Mouse (Mus musculus) stomach, embryonic 15.5 days (tissue): ENCODE measurements around the gene Fam71b. TPM values are rescaled to one million over a fixed set of nuclear protein-coding genes. Genes with fewer than 3 reads are reported as not detected.

Source experiments
- ATAC-seq: fragments of 200-750 bp; cut with Nextera tagmentation; 2 replicates; pipeline ENCODE4 v1.8.0; 2017; ENCODE audit warnings: low read depth, moderate number of reproducible peaks, moderate TSS enrichment; ENCODE audit not compliant: insufficient read depth, low FRiP score
- H3K27ac ChIP-seq: fragments of 300-500 bp; sonication (generic); 2 replicates; pipeline ENCODE4 v1.5.1; 2015; ENCODE audit warnings: mild to moderate bottlenecking, inconsistent platforms
- H3K27me3 ChIP-seq: fragments of 300-500 bp; sonication (generic); replicated peaks from 2 replicates; pipeline ENCODE4 v1.6.1; 2015; ENCODE audit warnings: inconsistent platforms
- H3K36me3 ChIP-seq: fragments of 300-500 bp; sonication (generic); 2 replicates; pipeline ENCODE4 v1.6.1; 2015; ENCODE audit warnings: inconsistent platforms
- H3K4me1 ChIP-seq: fragments of 300-500 bp; sonication (generic); 2 replicates; pipeline ENCODE4 v1.6.1; 2015; ENCODE audit warnings: inconsistent platforms
- H3K4me2 ChIP-seq: fragments of 300-500 bp; sonication (generic); 2 replicates; pipeline ENCODE4 v1.6.1; 2015; ENCODE audit warnings: mild to moderate bottlenecking, inconsistent platforms
- H3K4me3 ChIP-seq: fragments of 300-500 bp; sonication (generic); replicated peaks from 2 replicates; pipeline ENCODE4 v1.5.1; 2015; ENCODE audit warnings: inconsistent platforms
- H3K9ac ChIP-seq: fragments of 300-500 bp; sonication (generic); 2 replicates; pipeline ENCODE4 v1.6.1; 2015; ENCODE audit warnings: inconsistent platforms
- H3K9me3 ChIP-seq: fragments of 300-500 bp; sonication (generic); 2 replicates; pipeline ENCODE4 v1.6.1; 2016; ENCODE audit warnings: inconsistent platforms
- WGBS: fragments of 180-500 bp; shearing (Covaris S2); methylation state at CpG from one replicate; pipeline ENCODE4 v1.1.7; 2015; 5-methylcytosine and 5-hydroxymethylcytosine counted together
- polyA plus RNA-seq: library from polyadenylated mRNA; unstranded; fragments of >200 nt; fragmentation: Nextera tagmentation; extraction: Ambion mirVana; gene quantifications from 2 replicates; pipeline ENCODE4 v1.2.1, GENCODE M21; 2015

The Fam71b gene
- polyA plus RNA-seq, 1 experiment from 2014 or later = not detected

GRCm38 (mm10) chr11:46371250-46371649, 25.1 kb upstream of the Fam71b start:
- Histone ChIP-seq H3K36me3 (no peaks in the 10 kb centered on the region), H3K9me3 (no peaks in the 10 kb centered on the region), H3K9ac (no peak overlapping the region), H3K4me1 (no peaks in the 10 kb centered on the region), H3K4me3 (no peak overlapping the region), H3K27ac (no peak overlapping the region), H3K4me2 (no peak overlapping the region), H3K27me3 (no peaks in the 10 kb centered on the region)
- ATAC-seq = no peak
- 92% methylated on average over 8 of the region's 8 CpGs for WGBS

- Histone ChIP-seq H3K9me3 (no peaks in the 10 kb centered on the region), H3K4me1 (no peaks in the 10 kb centered on the region), H3K9ac (no peak overlapping the region), H3K4me2 (no peak overlapping the region), H3K27me3 (no peaks in the 10 kb centered on the region), H3K36me3 (no peaks in the 10 kb centered on the region), H3K27ac (no peak overlapping the region), H3K4me3 (no peak overlapping the region)
- ATAC-seq = no peak
- 76% methylated on average over 8 of the region's 8 CpGs for WGBS
These were observed 23.9 kb upstream of the Fam71b start for GRCm38 (mm10) chr11:46372331-46372953.

- 73% methylated on average over 13 of the region's 13 CpGs for WGBS
- Histone ChIP-seq H3K36me3 (no peaks in the 10 kb centered on the region), H3K27ac (no peak overlapping the region), H3K27me3 (no peaks in the 10 kb centered on the region), H3K9ac (no peak overlapping the region), H3K4me3 (no peak overlapping the region), H3K4me2 (no peak overlapping the region), H3K4me1 (no peaks in the 10 kb centered on the region), H3K9me3 (no peaks in the 10 kb centered on the region)
- ATAC-seq = no peak
These were observed 23.0 kb upstream of the Fam71b start for GRCm38 (mm10) chr11:46373071-46374030.

- H3K27ac ChIP-seq = no peak overlapping the region
- whole genome bisulfite sequencing = 78% methylated on average over 8 of the region's 8 CpGs
- H3K4me1 ChIP-seq = no peaks in the 10 kb centered on the region
- no peaks in the 10 kb centered on the region for H3K36me3 ChIP-seq
- H3K9me3 ChIP-seq = no peaks in the 10 kb centered on the region
- H3K4me3 ChIP-seq = no peak overlapping the region
- no peak overlapping the region for H3K4me2 ChIP-seq
- H3K27me3 ChIP-seq = no peaks in the 10 kb centered on the region
- H3K9ac ChIP-seq = no peak overlapping the region
- no peak for ATAC-seq
These were observed 21.3 kb upstream of the Fam71b start for GRCm38 (mm10) chr11:46375015-46375414.

- Histone ChIP-seq H3K4me1 (no peaks in the 10 kb centered on the region), H3K4me2 (no peak overlapping the region), H3K27me3 (no peaks in the 10 kb centered on the region), H3K36me3 (no peaks in the 10 kb centered on the region), H3K4me3 (no peak overlapping the region), H3K27ac (no peak overlapping the region), H3K9me3 (no peaks in the 10 kb centered on the region), H3K9ac (no peak overlapping the region)
- ATAC-seq = no peak
- WGBS = 80% methylated on average over 1 of the region's 1 CpGs
These were observed 19.0 kb upstream of the Fam71b start for GRCm38 (mm10) chr11:46377316-46377715.

GRCm38 (mm10) chr11:46377819-46378782, 18.3 kb upstream of the Fam71b start:
- WGBS = 85% methylated on average over 8 of the region's 8 CpGs
- H3K27ac ChIP-seq = no peak overlapping the region
- H3K9me3 ChIP-seq = no peaks in the 10 kb centered on the region
- no peak; the same call in 1 of the 2 replicates for ATAC-seq
- H3K36me3 ChIP-seq = no peaks in the 10 kb centered on the region
- H3K4me3 ChIP-seq = no peak overlapping the region
- H3K27me3 ChIP-seq = no peaks in the 10 kb centered on the region
- no peak overlapping the region for H3K9ac ChIP-seq
- no peaks in the 10 kb centered on the region for H3K4me1 ChIP-seq
- H3K4me2 ChIP-seq = no peak overlapping the region

GRCm38 (mm10) chr11:46380097-46380675, 16.2 kb upstream of the Fam71b start:
- WGBS = 79% methylated on average over 7 of the region's 7 CpGs
- H3K9me3 ChIP-seq = no peaks in the 10 kb centered on the region
- no peak overlapping the region for H3K9ac ChIP-seq
- H3K36me3 ChIP-seq = no peaks in the 10 kb centered on the region
- no peak for ATAC-seq
- H3K27me3 ChIP-seq = no peaks in the 10 kb centered on the region
- H3K4me1 ChIP-seq = no peaks in the 10 kb centered on the region
- no peak overlapping the region for H3K4me2 ChIP-seq
- H3K4me3 ChIP-seq = no peak overlapping the region
- no peak overlapping the region for H3K27ac ChIP-seq

- Histone ChIP-seq H3K27me3 (no peaks in the 10 kb centered on the region), H3K36me3 (no peaks in the 10 kb centered on the region), H3K9me3 (no peaks in the 10 kb centered on the region), H3K4me1 (no peaks in the 10 kb centered on the region), H3K4me2 (no peak overlapping the region), H3K4me3 (no peak overlapping the region), H3K9ac (no peak overlapping the region), H3K27ac (no peak overlapping the region)
- WGBS = 92% methylated on average over 4 of the region's 4 CpGs
- no peak for ATAC-seq
These were observed 13.9 kb upstream of the Fam71b start for GRCm38 (mm10) chr11:46382466-46382865.

GRCm38 (mm10) chr11:46384925-46385324, 11.4 kb upstream of the Fam71b start:
- no peaks in the 10 kb centered on the region for H3K4me1 ChIP-seq
- no peak overlapping the region for H3K9ac ChIP-seq
- no peaks in the 10 kb centered on the region for H3K27me3 ChIP-seq
- WGBS = 79% methylated on average over 2 of the region's 2 CpGs
- H3K36me3 ChIP-seq = no peaks in the 10 kb centered on the region
- H3K9me3 ChIP-seq = no peaks in the 10 kb centered on the region
- no peak overlapping the region for H3K4me2 ChIP-seq
- no peak overlapping the region for H3K4me3 ChIP-seq
- ATAC-seq = no peak
- H3K27ac ChIP-seq = no peak overlapping the region

- Histone ChIP-seq H3K27ac (no peak overlapping the region), H3K4me1 (no peaks in the 10 kb centered on the region), H3K4me2 (no peak overlapping the region), H3K4me3 (no peak overlapping the region), H3K27me3 (no peaks in the 10 kb centered on the region), H3K36me3 (no peaks in the 10 kb centered on the region), H3K9me3 (no peaks in the 10 kb centered on the region), H3K9ac (no peak overlapping the region)
- WGBS = 82% methylated on average over 8 of the region's 8 CpGs
- ATAC-seq = no peak
These were observed 9.8 kb upstream of the Fam71b start for GRCm38 (mm10) chr11:46386556-46386955.

- H3K36me3 ChIP-seq = no peaks in the 10 kb centered on the region
- no peak overlapping the region for H3K4me2 ChIP-seq
- no peak overlapping the region for H3K4me3 ChIP-seq
- WGBS = 81% methylated on average over 8 of the region's 8 CpGs
- no peaks in the 10 kb centered on the region for H3K4me1 ChIP-seq
- H3K27ac ChIP-seq = no peak overlapping the region
- no peak overlapping the region for H3K9ac ChIP-seq
- H3K27me3 ChIP-seq = no peaks in the 10 kb centered on the region
- ATAC-seq = no peak
- H3K9me3 ChIP-seq = no peaks in the 10 kb centered on the region
These were observed 9.3 kb upstream of the Fam71b start for GRCm38 (mm10) chr11:46387061-46387460.
